Mouse (Mus musculus): ENCODE data around the gene Sirt3. TPM values are rescaled to one million over a fixed set of nuclear protein-coding genes. Genes with fewer than 3 reads are reported as not detected.
A peak's percentile ranks its signal among the peaks of the same experiment; 100 is the strongest.

Gene Sirt3
- polyA plus RNA-seq, 1 experiment from 2014 or later: 60.5 TPM

DNA sequence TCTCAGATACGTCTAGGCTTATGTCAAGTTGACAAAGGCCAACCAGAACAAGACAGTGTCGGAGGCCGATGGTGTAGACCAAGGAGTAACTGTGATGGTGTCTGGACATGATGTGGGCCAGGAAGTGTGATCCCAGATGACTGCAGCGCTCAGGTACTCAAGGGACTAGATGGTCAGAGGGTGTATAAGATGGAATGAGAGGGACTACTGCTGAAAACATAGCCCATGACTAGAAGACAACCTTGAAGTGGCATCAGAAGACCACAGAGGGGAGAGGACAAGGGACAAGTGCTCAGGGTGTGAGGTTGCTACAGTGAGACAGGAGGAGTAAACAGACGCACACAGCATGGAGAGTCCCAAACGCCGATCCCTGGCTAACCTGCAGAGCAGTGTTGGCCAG lies 38.3 kb downstream of the Sirt3 start:
- no peak for ATAC-seq (ENCODE audit: low FRiP score, low read depth)
- WGBS: 75% methylated on average over 7 of the region's 7 CpGs

DNA sequence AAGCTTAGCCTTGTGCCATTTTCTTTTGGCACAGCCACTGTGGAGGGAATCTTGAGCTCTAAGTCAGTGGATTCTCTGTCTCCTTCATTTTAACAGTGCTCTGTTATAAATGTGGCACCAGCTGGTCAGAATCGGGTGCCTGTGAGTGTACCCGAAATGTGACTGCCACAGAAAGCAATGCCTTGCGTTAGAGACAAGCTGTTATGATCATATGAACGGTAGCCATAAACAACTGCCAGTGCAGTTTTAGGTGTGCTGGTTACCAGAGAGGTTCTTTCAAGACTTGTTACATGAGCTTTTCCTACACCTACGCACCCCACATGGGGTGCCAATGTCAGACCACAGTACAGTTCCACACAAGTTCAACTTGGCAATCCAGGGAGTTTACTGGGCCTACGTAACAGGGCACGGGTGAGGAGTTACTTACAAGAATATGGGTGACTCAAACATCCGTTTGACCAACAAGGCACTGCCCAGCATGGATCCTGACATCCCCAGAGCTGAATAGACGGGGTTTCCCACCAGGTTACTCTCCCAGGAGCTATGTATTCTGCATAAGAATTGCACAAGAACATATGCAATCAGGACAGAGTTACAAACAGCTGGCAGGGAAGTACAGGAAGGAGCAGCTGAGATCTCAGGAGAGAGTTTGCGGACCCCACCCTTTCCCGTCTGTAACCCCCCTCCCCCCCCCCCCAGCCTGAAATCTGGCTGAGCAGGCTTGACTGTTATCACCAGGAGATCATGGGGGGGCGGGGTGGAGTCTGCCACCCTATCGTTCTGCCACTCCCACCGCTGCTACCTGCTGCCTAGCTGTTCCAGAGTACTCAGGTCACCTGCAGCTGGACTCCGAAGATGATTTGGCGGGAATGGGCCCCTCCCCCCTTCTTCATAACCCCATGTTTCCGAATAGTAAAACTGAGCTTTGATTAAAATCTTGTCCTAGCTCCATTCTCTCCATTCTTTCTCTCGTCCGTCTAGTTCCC lies 41.1 kb downstream of the Sirt3 start:
- H3K9me3 ChIP-seq: no peaks in the 10 kb centered on the region
- no peak overlapping the region for H3K27ac ChIP-seq (replicated peaks)
- no peak for ATAC-seq (ENCODE audit: low FRiP score, low read depth)
- 39% methylated on average over 19 of the region's 19 CpGs for WGBS
- no peak overlapping the region for H3K9ac ChIP-seq
- H3K4me3 ChIP-seq: no peak overlapping the region
- no peak overlapping the region for H3K4me2 ChIP-seq
- H3K27me3 ChIP-seq: peaks cover 7% of the 10 kb centered on the region; the same call in 1 of the 2 replicates
- no peaks in the 10 kb centered on the region for H3K36me3 ChIP-seq
- H3K4me1 ChIP-seq (replicated peaks): no peaks in the 10 kb centered on the region

More for the DNA sequence above, 38.3 kb downstream of the Sirt3 start:
- H3K9me3 ChIP-seq: no peaks in the 10 kb centered on the region
- H3K36me3 ChIP-seq: no peaks in the 10 kb centered on the region
- H3K9ac ChIP-seq: no peak overlapping the region
- H3K27me3 ChIP-seq: peaks cover 7% of the 10 kb centered on the region; the same call in 1 of the 2 replicates
- H3K4me3 ChIP-seq: no peak overlapping the region
- H3K4me2 ChIP-seq: no peak overlapping the region
- no peak overlapping the region for H3K27ac ChIP-seq (replicated peaks)
- no peaks in the 10 kb centered on the region for H3K4me1 ChIP-seq (replicated peaks)

DNA sequence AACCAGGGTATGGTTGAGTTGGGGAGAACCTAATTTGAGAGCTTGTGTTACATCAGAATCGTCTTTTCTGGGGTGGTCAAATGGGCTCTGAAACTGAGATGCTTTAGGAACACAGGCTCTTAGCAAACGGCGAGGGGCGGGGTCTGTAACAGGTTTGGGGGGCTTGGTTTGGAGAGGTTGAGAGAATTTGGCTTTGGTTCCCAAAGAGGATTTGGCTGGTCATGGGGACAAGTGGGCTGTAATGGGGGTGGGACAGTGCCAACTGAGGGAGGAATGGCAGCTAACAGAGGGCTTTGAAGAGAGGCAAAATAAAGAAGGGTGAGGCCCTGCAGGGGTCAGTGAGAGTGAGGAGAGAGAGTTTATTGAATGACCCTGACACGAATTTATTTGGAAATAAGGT lies 42.6 kb downstream of the Sirt3 start:
- no peak for ATAC-seq (ENCODE audit: low FRiP score, low read depth)
- H3K4me1 ChIP-seq (replicated peaks): no peaks in the 10 kb centered on the region

DNA sequence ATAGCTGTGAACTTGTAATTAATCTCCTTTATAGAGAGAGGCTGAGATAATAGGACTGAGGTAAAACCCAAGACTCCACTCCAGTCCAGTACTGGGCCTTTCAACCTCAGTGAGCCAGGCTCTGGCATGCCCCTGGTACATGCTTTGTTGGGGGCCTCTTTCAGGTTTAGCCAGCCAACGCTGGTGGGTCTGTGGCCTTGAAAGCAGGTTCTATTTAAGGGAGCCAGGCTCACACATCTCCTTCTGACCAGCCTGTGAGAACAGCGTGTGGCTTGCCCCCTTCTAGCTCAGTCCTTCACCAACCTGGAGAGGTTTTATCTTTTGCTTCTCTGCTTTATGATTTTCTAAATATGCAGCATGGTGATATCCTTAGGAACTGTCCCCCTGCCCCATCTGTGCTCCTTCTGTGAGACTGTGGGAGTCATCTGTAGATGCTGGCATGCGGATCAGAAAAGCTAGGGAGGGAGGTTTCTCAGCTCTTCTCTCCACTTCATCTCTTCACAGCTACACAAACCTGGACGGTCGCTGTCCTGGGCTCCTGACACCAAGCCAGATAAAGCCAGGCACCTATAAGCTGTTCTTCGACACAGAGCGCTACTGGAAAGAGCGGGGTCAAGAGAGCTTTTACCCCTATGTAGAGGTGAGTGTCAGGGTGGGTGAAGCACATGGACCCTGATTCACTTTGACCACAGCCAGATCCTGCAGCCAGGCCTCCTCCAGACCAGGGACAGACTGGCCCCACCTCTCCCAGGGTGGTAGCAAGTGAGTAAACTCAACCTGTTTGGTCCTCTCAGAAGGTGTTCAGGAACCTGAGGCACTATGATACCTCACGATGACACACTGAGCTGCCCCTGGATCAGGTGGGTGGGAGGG lies 45.6 kb downstream of the Sirt3 start:
- Histone ChIP-seq H3K4me3 (no peak overlapping the region), H3K9ac (no peak overlapping the region), H3K36me3 (no peaks in the 10 kb centered on the region), H3K27me3 (peaks cover 5% of the 10 kb centered on the region; the same call in 1 of the 2 replicates), H3K9me3 (no peaks in the 10 kb centered on the region), H3K4me1 (replicated peaks) (no peaks in the 10 kb centered on the region), H3K4me2 (no peak overlapping the region), H3K27ac (replicated peaks) (no peak overlapping the region)
- WGBS: 89% methylated on average over 9 of the region's 9 CpGs
- ATAC-seq (ENCODE audit: low FRiP score, low read depth): no peak

More for the DNA sequence above, 42.6 kb downstream of the Sirt3 start:
- H3K4me3 ChIP-seq: no peak overlapping the region
- no peak overlapping the region for H3K9ac ChIP-seq
- H3K27me3 ChIP-seq: peaks cover 7% of the 10 kb centered on the region; the same call in 1 of the 2 replicates
- no peaks in the 10 kb centered on the region for H3K9me3 ChIP-seq
- H3K4me2 ChIP-seq: no peak overlapping the region
- H3K36me3 ChIP-seq: no peaks in the 10 kb centered on the region
- WGBS: 70% methylated on average over 5 of the region's 5 CpGs
- H3K27ac ChIP-seq (replicated peaks): no peak overlapping the region

DNA sequence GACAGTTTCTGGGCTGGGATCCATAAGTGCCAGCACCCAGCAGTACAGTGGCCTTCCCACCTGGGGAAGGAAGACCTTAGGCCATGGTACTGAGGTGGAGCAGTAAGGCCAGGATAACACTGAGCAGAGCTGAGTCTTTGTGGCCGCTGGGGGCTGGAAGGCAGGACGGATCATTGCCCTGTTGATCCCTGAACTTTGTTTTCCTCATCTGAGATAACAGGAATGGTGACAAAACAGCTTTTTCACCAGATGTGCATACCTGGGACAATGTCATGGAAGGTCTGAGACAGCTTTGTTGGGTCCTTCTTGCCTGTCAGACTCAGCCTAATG lies 46.4 kb downstream of the Sirt3 start:
- Histone ChIP-seq H3K4me2 (no peak overlapping the region), H3K9me3 (no peaks in the 10 kb centered on the region), H3K4me1 (replicated peaks) (no peaks in the 10 kb centered on the region), H3K4me3 (no peak overlapping the region), H3K27ac (replicated peaks) (no peak overlapping the region), H3K27me3 (peaks cover under 1% of the 10 kb centered on the region; the same call in 1 of the 2 replicates), H3K36me3 (no peaks in the 10 kb centered on the region), H3K9ac (no peak overlapping the region)
- peak; percentile 27; the same call in 1 of the 2 replicates for ATAC-seq (ENCODE audit: low FRiP score, low read depth)
- 85% methylated on average over 2 of the region's 2 CpGs for WGBS

DNA sequence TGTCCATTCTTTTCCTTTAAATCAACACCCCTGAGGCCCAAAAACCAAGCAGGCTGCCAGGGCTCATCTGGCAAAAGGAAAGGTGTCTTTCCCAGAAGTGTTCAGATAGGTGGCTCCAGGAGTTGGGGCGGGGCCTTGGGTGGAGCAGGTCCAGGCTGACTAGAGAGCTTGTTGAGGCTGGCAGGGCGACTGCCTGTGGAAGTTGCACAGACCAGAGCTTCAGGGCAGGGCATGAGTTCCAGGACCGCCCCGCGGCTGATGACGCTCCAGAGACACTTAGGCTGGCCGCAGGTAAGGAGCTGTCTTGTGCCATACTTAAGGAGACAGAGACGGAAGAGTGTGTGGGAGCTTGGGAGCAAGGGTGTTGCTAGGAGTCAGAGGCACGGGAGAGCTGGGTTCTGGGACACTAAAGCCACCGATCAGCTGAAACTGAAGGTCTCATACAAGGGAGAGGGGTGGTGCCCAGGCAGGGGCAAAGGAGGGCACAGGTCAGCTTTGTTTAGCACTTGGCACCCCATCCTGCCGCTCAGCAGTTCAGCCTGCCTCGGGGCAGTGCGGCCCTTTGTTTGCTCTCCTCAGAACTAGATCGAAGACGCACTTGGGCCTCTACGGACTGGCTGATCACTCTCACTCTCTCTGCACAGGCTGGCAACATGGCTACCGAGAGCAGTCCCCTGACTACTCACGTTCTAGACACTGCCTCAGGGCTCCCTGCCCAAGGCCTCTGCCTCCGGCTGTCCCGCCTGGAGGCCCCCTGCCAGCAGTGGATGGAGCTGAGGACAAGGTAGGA lies 46.9 kb downstream of the Sirt3 start, which contains the start of gene Urah:
Gene Urah (plus strand): TSS at position 51 of the 790 bp plus-strand sequence.
- Histone ChIP-seq H3K27ac (replicated peaks) (no peak within 1 kb of the TSS), H3K27me3 (no peaks in the 10 kb centered on the region), H3K9ac (no peak within 1 kb of the TSS), H3K36me3 (no peaks in the 10 kb centered on the region), H3K4me2 (no peak within 1 kb of the TSS), H3K9me3 (no peaks in the 10 kb centered on the region), H3K4me3 (no peak within 1 kb of the TSS), H3K4me1 (replicated peaks) (no peaks in the 10 kb centered on the region)
- WGBS: 48% methylated on average over 20 of the region's 20 CpGs
- ATAC-seq (ENCODE audit: low FRiP score, low read depth): no peak

DNA sequence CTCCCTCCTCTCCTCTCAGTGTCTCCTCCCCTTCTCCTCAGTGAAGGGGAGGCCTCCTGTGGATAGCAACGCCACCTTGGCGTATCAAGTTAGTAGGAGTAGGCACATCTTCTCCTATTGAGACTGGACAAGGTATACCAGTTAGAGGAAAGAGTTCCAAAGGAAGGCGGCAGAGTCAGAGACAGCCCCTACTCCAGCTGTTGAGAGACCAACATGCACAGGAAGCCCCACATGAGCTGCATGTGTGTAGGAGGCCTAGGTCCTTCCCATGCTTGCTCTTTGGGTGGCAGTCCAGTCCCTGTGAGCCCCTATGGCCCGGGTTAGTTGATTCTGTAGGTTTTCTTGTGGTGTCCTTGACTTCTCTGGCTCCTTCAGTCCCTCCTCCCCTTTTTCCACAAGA lies 48.8 kb downstream of the Sirt3 start:
- no peak overlapping the region for H3K4me2 ChIP-seq
- no peaks in the 10 kb centered on the region for H3K9me3 ChIP-seq
- H3K27ac ChIP-seq (replicated peaks): no peak overlapping the region
- no peak overlapping the region for H3K4me3 ChIP-seq
- 80% methylated on average over 4 of the region's 4 CpGs for whole genome bisulfite sequencing
- no peaks in the 10 kb centered on the region for H3K27me3 ChIP-seq
- no peaks in the 10 kb centered on the region for H3K36me3 ChIP-seq
- no peak for ATAC-seq (ENCODE audit: low FRiP score, low read depth)
- H3K4me1 ChIP-seq (replicated peaks): no peaks in the 10 kb centered on the region
- no peak overlapping the region for H3K9ac ChIP-seq

DNA sequence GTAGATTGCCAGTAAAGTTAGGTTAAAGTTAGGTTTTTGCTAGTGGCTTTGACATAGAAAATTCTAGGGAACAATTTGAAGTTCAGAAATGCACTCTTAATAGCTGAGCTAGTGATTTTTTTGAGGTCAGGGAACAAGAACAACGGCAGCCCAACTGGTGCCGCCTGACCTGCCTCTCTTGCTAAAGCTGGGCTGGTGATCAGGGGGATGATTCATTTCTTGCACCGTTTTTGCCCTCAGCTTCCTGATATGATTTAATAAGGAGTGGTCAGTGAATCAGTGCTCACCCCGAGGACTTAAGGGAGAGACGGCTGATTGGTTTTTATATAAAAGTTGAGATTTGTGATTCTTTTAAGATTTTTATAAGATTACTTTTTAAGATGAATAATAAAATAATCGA lies 50.7 kb downstream of the Sirt3 start:
- H3K27ac ChIP-seq (replicated peaks): no peak overlapping the region
- no peak for ATAC-seq (ENCODE audit: low FRiP score, low read depth)
- H3K4me1 ChIP-seq (replicated peaks): 0 out of 2 replicates have a peak, but pooled peaks cover 4% of the 10 kb centered on the region
- H3K9ac ChIP-seq: no peak overlapping the region
- H3K4me2 ChIP-seq: no peak overlapping the region
- H3K36me3 ChIP-seq: no peaks in the 10 kb centered on the region
- no peak overlapping the region for H3K4me3 ChIP-seq
- H3K9me3 ChIP-seq: no peaks in the 10 kb centered on the region
- WGBS: 69% methylated on average over 6 of the region's 6 CpGs
- H3K27me3 ChIP-seq: no peaks in the 10 kb centered on the region

DNA sequence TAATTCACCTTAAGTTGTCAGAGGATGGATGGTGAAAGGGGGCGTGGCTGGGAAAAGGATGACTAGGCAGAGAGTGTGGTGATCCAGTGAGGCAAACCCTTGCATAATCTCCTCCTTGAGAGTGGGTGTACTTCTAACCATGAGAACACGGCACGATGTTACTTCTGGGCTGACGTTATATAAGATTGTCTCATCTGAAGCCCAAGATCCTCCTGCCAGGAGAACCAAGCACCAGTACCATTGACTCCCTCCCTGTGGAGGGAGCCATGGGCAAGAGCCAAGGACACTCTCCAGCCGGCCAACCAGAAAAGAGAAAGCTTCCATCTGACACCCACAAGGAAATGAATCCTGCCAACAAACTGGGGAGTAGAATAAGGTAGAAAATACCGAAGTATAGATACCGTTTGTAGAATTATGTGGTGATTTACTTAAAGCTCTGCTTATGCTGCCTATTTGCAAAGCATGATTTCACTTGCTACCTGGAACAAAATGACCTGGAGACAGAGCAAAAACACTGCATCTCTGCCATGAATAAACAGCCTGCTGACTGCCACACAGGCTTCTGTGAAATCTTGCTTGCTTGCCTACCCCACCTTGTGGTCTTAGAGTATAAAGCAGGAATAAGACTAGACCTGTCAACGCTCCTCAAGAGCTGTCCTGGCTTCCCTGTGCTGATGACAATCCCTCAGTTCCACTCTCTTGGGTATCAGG lies 53.8 kb downstream of the Sirt3 start:
- Histone ChIP-seq H3K27ac (replicated peaks) (0 out of 2 replicates have a peak overlapping the region, but pooled peaks have one; percentile 42), H3K4me1 (replicated peaks) (0 out of 2 replicates have a peak, but pooled peaks cover 4% of the 10 kb centered on the region), H3K36me3 (no peaks in the 10 kb centered on the region), H3K4me3 (no peak overlapping the region), H3K4me2 (0 out of 2 replicates have a peak overlapping the region, but pooled peaks have one; percentile 1), H3K9me3 (no peaks in the 10 kb centered on the region), H3K27me3 (0 out of 2 replicates have a peak, but pooled peaks cover 3% of the 10 kb centered on the region), H3K9ac (peak overlapping the region; percentile 17; the same call in 1 of the 2 replicates)
- WGBS: 46% methylated on average over 8 of the region's 8 CpGs
- ATAC-seq (ENCODE audit: low FRiP score, low read depth): peak; percentile 66; the same call in 1 of the 2 replicates

DNA sequence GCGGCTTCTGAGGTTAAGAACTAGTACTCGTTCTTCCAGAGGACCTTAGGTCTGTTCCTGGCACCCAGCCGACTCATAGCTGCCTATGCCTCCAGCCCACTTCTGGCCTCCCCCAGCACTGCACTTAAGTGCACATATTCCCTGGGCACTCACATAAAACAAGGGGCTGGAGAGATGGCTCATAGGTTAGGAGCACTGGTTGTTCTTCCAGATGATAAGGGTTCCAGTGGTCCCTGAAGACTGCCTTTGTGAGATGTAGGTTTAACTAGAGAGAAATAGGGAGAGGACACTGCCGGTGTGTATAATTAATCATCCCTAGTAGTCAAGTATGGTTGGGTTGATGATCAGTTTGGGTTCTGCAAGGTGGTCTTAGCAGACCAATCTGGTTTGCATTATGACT lies 59.4 kb downstream of the Sirt3 start:
- 0 out of 2 replicates have a peak, but pooled peaks cover 3% of the 10 kb centered on the region for H3K27me3 ChIP-seq
- peaks cover 5% of the 10 kb centered on the region for H3K36me3 ChIP-seq
- no peak overlapping the region for H3K4me2 ChIP-seq
- H3K9ac ChIP-seq: no peak overlapping the region
- no peak for ATAC-seq (ENCODE audit: low FRiP score, low read depth)
- no peak overlapping the region for H3K27ac ChIP-seq (replicated peaks)
- no peaks in the 10 kb centered on the region for H3K9me3 ChIP-seq
- no peak overlapping the region for H3K4me3 ChIP-seq
- H3K4me1 ChIP-seq (replicated peaks): peaks cover 18% of the 10 kb centered on the region
- 91% methylated on average over 4 of the region's 4 CpGs for WGBS

All from hindbrain, embryonic 15.5 days (tissue).